Mouse (Mus musculus): ENCODE results near the gene Ctdsp2.

The Ctdsp2 gene

DNA sequence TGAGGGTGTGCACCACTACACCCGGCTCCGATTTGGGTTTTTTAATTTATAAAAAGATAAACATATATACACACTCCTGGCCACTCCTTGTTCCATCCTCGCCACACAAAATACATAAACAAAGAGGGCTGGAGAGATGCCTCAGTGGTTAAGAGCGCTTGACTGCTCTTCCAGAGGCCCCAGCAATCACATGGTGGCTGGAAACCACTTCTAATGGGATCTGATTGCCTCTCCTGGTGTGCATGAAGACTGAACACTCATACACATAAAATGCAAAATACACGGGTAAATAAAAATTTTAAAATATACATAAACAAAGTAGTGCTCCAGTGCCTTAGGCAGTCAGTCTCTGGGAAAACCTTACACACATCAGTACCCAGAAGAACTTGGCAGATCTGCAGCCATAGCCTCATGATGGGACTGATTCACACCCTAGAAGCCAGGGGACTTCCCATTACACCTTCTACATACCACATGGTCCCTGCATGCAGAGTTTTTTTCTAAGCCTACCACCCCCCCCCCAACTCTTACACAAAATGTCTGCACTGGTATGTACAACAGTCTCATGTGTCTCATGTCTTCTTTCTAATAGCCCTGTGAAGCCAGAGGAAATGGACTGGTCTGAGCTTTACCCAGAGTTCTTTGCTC, 64.1 kb downstream of the Ctdsp2 start:
- no peak for DNase-seq (ENCODE audit: low spot score)

DNA sequence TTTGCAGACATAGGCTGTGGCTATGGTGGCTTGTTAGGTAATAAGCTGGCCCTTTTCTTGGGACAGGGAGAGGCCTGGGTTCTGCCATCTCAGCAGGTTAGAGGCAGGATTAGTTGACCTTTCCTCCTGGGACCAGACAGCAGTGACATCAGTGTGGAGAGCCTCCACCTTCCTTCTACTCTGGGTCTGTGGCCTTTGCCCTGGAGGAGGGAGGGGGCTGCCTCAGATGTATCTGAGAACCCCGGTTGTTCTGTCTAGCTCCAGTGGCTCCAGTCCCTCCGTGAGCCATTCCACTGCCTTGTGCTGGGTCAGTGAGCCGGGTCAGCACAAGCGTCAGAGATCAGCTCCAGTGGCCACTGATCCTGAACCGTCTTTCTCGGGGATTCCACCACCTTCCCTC, 64.7 kb downstream of the Ctdsp2 start:
- no peak for DNase-seq (ENCODE audit: low spot score)

DNA sequence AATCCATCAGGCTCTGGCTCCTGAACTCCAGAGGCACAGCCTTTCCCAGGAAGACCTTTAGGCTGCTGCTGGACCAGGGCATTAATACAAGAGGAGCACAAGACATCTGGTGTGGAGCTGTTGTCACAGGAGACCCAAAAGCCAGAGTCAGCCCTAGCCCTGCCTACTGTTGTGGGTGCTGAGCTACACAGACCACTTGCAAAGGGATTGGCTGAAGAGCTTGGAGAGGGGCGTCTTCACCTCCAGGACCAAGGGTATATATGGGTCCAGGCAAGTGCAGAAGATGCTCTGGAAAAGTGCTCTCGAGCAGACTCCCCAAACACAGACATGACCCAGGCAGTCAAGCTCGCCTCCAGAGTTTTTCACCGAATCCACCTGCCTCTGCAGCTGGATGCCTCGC, 69.4 kb downstream of the Ctdsp2 start, which contains the start of gene Cyp27b1:
Gene Cyp27b1, plus strand, starts transcription at position 297 of the 400 bp plus-strand sequence.
- no peak for DNase-seq (ENCODE audit: low spot score)

DNA sequence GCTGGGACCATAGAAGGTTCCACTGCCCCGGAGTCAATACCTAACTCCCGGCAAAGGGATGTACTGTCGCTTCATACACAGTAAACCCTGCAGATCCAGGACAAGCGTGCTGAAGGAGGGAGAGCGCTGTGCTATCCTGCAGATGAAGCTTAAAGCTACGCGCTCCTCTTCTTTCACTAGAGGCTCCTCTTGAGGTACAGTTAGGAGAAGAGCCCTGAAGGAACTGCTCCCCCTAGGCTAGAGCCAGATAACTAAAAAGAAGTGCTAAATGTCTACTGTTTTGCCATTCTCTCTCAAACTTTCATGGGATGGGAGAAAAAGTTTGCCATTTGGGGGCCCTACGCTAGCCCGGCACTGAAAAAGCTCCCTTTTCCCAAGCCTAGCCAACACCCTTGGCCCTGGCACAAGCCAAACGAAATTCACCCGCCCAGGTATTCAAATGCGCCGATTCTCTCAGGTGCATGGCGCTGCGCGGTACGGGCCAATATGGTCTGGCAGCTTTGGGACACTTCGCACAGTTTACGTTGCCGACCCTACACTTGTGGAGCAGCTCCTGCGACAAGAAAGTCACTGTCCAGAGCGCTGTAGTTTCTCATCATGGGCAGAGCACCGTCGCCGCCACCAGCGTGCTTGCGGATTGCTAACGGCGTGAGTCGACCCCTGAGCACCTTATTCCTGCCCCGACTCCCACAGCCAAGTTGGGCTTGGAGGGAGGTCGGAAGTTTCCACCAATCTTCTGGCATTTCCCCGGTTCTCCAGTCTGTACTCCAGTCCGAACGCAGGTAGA, 70.3 kb downstream of the Ctdsp2 start:
- DNase-seq (ENCODE audit: low spot score) = no peak

Data from lung, postnatal 25 days (tissue).